Mouse (Mus musculus) heart, embryonic 14.5 days (tissue): ENCODE measurements around the gene Eya3. TPM values are rescaled to one million over a fixed set of nuclear protein-coding genes. Genes with fewer than 3 reads are reported as not detected.
"Not testable (repeated sequence)": the region's sequence is repeated elsewhere in the genome, so short reads cannot be mapped to it uniquely, and the experiment has no call there.

Source experiments
- ATAC-seq: fragments of 200-750 bp; cut with Nextera tagmentation; 2 replicates; pipeline ENCODE4 v1.8.0; 2017; ENCODE audit warnings: low read depth, moderate TSS enrichment; ENCODE audit not compliant: insufficient number of reproducible peaks, insufficient read depth, low FRiP score
- H3K27ac ChIP-seq, 2 experiments: fragments of 200-500 bp in 1 of 2; fragments of 300-500 bp in 1 of 2; sonication (generic) in 1 of 2; replicated peaks in 1 of 2; 2 replicates each; pipeline ENCODE4 v1.5.1; 2012 to 2014; ENCODE audit warnings: low read depth in 2 of 2, low read length in 2 of 2, control low read depth in 1 of 2, mild to moderate bottlenecking in 1 of 2, mixed read lengths in 1 of 2; ENCODE audit not compliant: control insufficient read depth in 1 of 2, insufficient read depth in 1 of 2
- H3K27me3 ChIP-seq: fragments of 300-500 bp; sonication (generic); 2 replicates; pipeline ENCODE4 v1.6.1; 2014; ENCODE audit warnings: mild to moderate bottlenecking, low read length, control low read depth; ENCODE audit not compliant: control insufficient read depth, insufficient read depth
- H3K36me3 ChIP-seq: fragments of 300-500 bp; sonication (generic); 2 replicates; pipeline ENCODE4 v1.6.1; 2014; ENCODE audit warnings: mild to moderate bottlenecking, control low read depth, low read length, mixed read lengths; ENCODE audit not compliant: control insufficient read depth, insufficient read depth
- H3K4me1 ChIP-seq, 2 experiments: fragments of 200-500 bp in 1 of 2; fragments of 300-500 bp in 1 of 2; sonication (generic) in 1 of 2; 2 replicates each; pipeline ENCODE4 v1.6.1; 2012 to 2014; ENCODE audit warnings: low read length in 2 of 2, control low read depth in 1 of 2, mixed read lengths in 1 of 2; ENCODE audit not compliant: control insufficient read depth in 2 of 2, insufficient read depth in 2 of 2
- H3K4me2 ChIP-seq: fragments of 300-500 bp; sonication (generic); 2 replicates; pipeline ENCODE4 v1.6.1; 2014; ENCODE audit warnings: mild to moderate bottlenecking, low read length
- H3K4me3 ChIP-seq, 2 experiments: fragments of 200-500 bp in 1 of 2; fragments of 300-500 bp in 1 of 2; sonication (generic) in 1 of 2; 2 replicates each; pipeline ENCODE4 v1.5.1; 2012 to 2014; ENCODE audit warnings: low read length in 2 of 2, mild to moderate bottlenecking in 2 of 2, control low read depth in 1 of 2, low read depth in 1 of 2, moderate library complexity in 1 of 2; ENCODE audit not compliant: control insufficient read depth in 1 of 2, insufficient read depth in 1 of 2
- H3K9ac ChIP-seq: fragments of 300-500 bp; sonication (generic); 2 replicates; pipeline ENCODE4 v1.6.1; 2014; ENCODE audit warnings: mild to moderate bottlenecking, low read length
- H3K9me3 ChIP-seq: fragments of 300-500 bp; sonication (generic); 2 replicates; pipeline ENCODE4 v1.6.1; 2016; ENCODE audit warnings: low read length, control low read depth; ENCODE audit not compliant: control insufficient read depth
- WGBS: fragments of 180-500 bp; shearing (Covaris S2); extraction: QIAGEN DNeasy Blood & Tissue Kit; methylation state at CpG from one replicate; pipeline ENCODE4 v1.1.7; 2014; 5-methylcytosine and 5-hydroxymethylcytosine counted together
- polyA plus RNA-seq: library from polyadenylated mRNA; unstranded; fragments of >200 nt; fragmentation: Nextera tagmentation; extraction: Ambion mirVana; gene quantifications from 2 replicates; pipeline ENCODE4 v1.2.1, GENCODE M21; 2014

Gene Eya3
- polyA plus RNA-seq, 1 experiment from 2014 or later, result 20.2 TPM

DNA sequence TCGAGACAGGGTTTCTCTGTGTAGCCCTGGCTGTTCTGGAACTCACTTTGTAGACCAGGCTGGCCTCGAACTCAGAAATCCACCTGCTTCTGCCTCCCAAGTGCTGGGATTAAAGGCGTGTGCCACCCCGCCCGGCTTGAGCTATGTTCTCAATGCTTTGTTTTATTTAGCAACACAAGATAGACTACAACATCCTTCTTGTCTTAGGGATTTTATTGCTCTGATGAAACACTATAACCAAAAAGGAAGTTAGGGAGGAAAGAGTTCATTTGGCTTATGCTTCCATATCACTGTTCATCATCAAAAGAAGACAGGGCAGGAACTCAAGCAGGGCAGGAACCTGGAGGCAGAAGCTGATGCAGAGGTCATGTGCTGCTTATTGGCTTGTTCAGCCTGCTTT is 37.5 kb upstream of the Eya3 start:
- not testable (repeated sequence) for H3K9ac ChIP-seq, H3K36me3 ChIP-seq, H3K4me1 ChIP-seq, ATAC-seq, H3K4me2 ChIP-seq, H3K9me3 ChIP-seq, H3K27me3 ChIP-seq, H3K27ac ChIP-seq, H3K4me3 ChIP-seq
- 89% methylated on average over 5 of the region's 5 CpGs for WGBS

DNA sequence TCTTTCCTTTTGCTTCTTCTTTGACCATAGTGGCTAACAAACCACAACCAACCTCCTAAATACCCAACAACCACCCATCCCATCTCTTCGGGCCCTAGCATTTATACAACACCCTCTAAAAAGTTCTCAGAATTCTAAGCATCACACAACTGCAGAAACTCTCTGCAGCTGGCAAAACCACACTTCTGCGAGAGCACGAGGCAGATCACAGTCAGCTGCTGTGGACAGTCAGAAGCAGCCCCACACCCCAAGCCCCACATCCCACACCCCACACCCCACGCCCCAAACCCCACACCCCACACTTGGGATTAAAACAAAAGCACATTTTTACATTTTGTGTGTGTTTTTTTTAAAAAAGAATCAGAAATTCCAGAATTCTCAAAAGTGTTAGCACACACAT is 35.3 kb upstream of the Eya3 start:
- H3K4me2 ChIP-seq, result no peak overlapping the region
- no peak overlapping the region for H3K9ac ChIP-seq
- no peaks in the 10 kb centered on the region for H3K27me3 ChIP-seq
- WGBS, result 86% methylated on average over 4 of the region's 4 CpGs
- H3K9me3 ChIP-seq, result no peaks in the 10 kb centered on the region
- peaks cover 8 to 14% of the 10 kb centered on the region in 2 experiments for H3K4me1 ChIP-seq
- no peak for ATAC-seq
- no peak overlapping the region for H3K4me3 ChIP-seq
- H3K27ac ChIP-seq, result no peak overlapping the region
- no peaks in the 10 kb centered on the region for H3K36me3 ChIP-seq

DNA sequence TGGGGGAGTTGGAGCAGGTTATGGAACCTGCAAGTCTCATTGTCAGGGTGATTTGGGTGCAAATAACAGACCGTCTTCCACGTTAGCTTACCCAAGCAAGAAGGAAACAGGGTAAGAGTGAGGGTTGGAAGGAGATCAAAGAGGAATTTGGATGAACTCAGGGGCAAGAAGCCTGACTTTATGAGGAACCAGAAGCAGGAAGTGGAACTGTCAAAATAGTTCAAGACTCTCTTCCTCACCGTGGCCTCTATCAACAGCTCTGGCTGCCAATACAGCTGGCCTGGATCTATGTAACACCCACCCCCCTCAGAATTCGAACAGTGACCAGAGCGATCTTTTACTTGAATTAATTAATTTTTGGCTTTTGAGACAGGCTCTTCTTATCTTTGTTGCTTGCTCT is 33.0 kb upstream of the Eya3 start:
- no peak for ATAC-seq
- no peak overlapping the region for H3K9ac ChIP-seq
- H3K4me2 ChIP-seq, result no peak overlapping the region
- no peak overlapping the region for H3K4me3 ChIP-seq
- H3K4me1 ChIP-seq, result peaks cover 8 to 14% of the 10 kb centered on the region in 2 experiments
- H3K27ac ChIP-seq, result no peak overlapping the region
- H3K27me3 ChIP-seq, result no peaks in the 10 kb centered on the region
- H3K36me3 ChIP-seq, result no peaks in the 10 kb centered on the region
- 69% methylated on average over 5 of the region's 5 CpGs for WGBS
- no peaks in the 10 kb centered on the region for H3K9me3 ChIP-seq

DNA sequence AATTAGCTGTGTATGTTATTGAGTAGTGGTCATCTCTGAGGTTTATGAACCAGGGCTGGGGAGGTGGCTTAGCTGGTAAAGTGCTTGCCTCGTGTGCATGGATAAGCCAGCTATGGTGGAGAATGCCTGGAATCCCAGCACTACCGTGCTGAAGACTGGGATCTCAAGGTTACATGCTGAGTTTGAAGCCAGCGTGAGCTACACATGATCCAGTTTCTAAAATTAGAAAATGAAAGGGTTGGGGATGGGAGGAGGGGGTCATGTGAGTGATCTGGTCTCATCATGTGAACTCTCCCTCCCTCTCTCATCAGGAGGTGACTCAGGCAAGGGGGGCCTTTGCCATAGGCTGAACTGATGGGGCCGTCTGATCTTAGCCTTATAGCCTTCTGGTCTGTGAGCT is 30.6 kb upstream of the Eya3 start:
- Histone ChIP-seq H3K27me3 (no peaks in the 10 kb centered on the region), H3K9me3 (no peaks in the 10 kb centered on the region), H3K4me2 (no peak overlapping the region), H3K9ac (no peak overlapping the region), H3K27ac (peak overlapping the region; percentile 91 to 95), H3K4me1 (peaks cover 8 to 11% of the 10 kb centered on the region in 2 experiments), H3K4me3 (no peak overlapping the region), H3K36me3 (no peaks in the 10 kb centered on the region)
- ATAC-seq, result peak; percentile 83
- 23% methylated on average over 4 of the region's 4 CpGs for WGBS

DNA sequence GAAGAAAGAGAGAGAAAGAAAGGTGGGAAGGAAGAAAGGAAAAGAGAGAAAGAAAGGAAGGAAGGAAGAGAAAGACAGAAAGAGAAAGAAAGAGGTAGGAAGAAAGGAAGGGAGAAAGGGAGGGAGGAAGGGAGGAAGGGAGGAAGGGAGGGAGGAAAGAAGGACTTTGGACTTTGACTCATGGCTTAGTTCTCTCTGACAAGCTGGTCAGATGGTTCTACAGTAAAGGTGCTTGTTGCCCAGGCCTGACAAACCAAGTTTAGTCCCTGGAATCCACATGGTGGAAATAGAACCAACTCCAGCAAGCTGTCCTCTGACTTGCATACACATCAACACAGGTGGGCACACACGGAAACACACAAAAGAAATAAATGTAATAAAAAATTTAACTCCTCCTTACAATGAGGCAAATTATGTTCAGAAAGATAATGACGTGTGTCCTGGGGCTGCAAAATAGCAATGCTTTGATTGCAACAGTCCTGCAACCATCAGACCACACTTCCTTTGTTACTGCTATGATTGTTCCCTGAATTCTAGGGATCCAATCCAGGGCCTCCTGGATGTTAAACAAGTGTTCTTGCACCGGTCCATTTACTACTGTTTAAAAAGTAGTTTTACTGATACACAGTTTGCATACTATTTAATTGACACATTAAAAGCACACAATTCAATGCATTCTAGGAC is 28.3 kb upstream of the Eya3 start:
- Histone ChIP-seq H3K9ac (no peak overlapping the region), H3K9me3 (peaks cover 11% of the 10 kb centered on the region; the same call in 1 of the 2 replicates), H3K27ac (no peak overlapping the region), H3K4me3 (no peak overlapping the region), H3K36me3 (no peaks in the 10 kb centered on the region), H3K27me3 (no peaks in the 10 kb centered on the region), H3K4me2 (no peak overlapping the region), H3K4me1 (peaks cover 8 to 11% of the 10 kb centered on the region in 2 experiments)
- WGBS, result 77% methylated on average over 3 of the region's 3 CpGs
- ATAC-seq, result no peak

DNA sequence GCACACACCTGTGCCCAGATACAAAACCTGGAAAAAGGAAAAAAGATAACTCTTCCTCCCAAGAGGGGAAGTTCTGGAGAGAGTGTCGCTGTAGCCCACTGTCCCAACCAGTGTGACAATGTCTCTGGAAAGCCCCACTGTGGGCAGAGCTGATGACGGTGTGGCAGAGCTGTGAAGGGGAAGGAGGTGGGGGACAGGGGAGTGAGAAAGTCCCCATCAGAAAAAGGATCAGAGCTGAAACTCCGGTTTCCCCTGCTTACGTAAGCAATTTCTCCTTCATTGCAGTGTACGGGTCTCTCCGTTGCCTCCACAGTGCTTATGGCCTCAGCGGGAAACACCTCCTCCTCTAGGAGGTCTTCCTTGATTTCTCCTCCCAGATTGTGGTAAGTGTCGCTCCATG is 27.5 kb upstream of the Eya3 start:
- WGBS, result 79% methylated on average over 8 of the region's 8 CpGs
- no peaks in the 10 kb centered on the region for H3K27me3 ChIP-seq
- H3K36me3 ChIP-seq, result no peaks in the 10 kb centered on the region
- H3K9me3 ChIP-seq, result peaks cover 16% of the 10 kb centered on the region; the same call in 1 of the 2 replicates
- no peak for ATAC-seq
- H3K4me3 ChIP-seq, result no peak overlapping the region
- H3K27ac ChIP-seq, result no peak overlapping the region
- no peak overlapping the region for H3K9ac ChIP-seq
- peaks cover 8 to 9% of the 10 kb centered on the region in 2 experiments for H3K4me1 ChIP-seq
- H3K4me2 ChIP-seq, result no peak overlapping the region

DNA sequence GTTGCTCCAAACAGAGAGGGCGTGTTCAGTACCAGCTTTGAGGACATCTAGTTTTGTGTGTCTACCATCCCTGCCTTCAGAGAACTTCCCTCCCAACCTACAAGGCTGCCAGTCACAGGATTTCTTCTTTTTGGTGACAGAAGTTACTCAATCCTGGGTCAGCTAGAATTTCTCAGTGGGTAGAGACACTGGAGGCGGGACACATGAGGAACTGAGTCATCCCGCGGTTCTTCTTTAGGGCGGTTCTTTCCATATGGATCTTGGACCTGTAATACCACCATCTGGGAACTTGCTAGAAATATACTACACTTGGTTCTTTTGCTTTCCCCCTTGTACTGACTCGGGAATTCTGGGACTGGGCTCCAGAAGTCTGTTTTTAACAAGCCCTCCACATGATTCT is 20.9 kb upstream of the Eya3 start:
- Histone ChIP-seq H3K9me3 (peaks cover 16% of the 10 kb centered on the region; the same call in 1 of the 2 replicates), H3K4me1 (no peaks in the 10 kb centered on the region), H3K27ac (no peak overlapping the region), H3K36me3 (no peaks in the 10 kb centered on the region), H3K9ac (no peak overlapping the region), H3K4me2 (no peak overlapping the region), H3K4me3 (no peak overlapping the region), H3K27me3 (no peaks in the 10 kb centered on the region)
- 87% methylated on average over 6 of the region's 6 CpGs for WGBS
- ATAC-seq, result no peak

DNA sequence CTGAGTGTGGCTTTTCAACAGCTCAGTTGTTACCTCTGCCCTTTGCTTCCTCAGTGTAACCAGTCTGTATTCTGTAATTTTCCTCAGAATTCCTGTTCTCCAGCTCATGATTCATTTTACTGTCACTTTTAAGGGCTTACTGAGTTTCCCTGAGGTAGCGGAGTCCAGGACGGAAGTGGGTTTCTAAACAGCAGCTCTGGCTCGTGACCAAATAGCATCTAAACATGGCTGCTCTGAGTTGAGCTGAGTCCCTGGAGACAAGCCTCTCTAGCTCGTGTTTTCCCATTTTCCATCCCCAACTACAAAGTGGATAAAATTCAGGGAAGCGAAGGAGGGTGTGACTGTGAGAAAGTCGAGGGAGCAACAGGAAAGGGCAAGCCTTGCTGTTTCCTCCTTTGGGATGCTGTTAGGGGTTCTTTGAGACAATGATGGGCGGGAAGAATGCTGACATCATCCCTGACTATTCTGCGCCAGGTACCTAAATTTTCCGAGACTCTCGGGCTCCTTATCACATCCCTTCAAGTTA is 19.9 kb upstream of the Eya3 start:
- H3K9me3 ChIP-seq, result peaks cover 16% of the 10 kb centered on the region; the same call in 1 of the 2 replicates
- 66% methylated on average over 10 of the region's 10 CpGs for WGBS
- H3K36me3 ChIP-seq, result no peaks in the 10 kb centered on the region
- H3K4me3 ChIP-seq, result no peak overlapping the region
- no peak overlapping the region for H3K9ac ChIP-seq
- H3K27me3 ChIP-seq, result no peaks in the 10 kb centered on the region
- ATAC-seq, result no peak
- peak overlapping the region in 1 of 2 experiments; percentile 47; a peak in 2 of 4 replicates for H3K27ac ChIP-seq
- H3K4me1 ChIP-seq, result no peaks in the 10 kb centered on the region
- no peak overlapping the region for H3K4me2 ChIP-seq
